Mouse (Mus musculus) skeletal muscle tissue, adult 2 months (tissue): Measurements from ENCODE around the gene Gm21883.
"Not testable (repeated sequence)": the region's sequence is repeated elsewhere in the genome, so short reads cannot be mapped to it uniquely, and the experiment has no call there.

Source experiments
- DNase-seq: peaks from one replicate; pipeline ENCODE4 v3.0.0-alpha.2; 2012; ENCODE audit warnings: low read depth, low spot score

Gm21883 gene

GRCm38 (mm10) chrX:31574183-31574582 lies at the start of gene Gm21883:
Gene Gm21883, minus strand, starts transcription at chrX:31574283.
- not testable (repeated sequence) for DNase-seq

- not testable (repeated sequence) for DNase-seq
These were observed 44.7 kb upstream of the Gm21883 start, which contains the start of gene Spin2e for GRCm38 (mm10) chrX:31618820-31619219. Gene Spin2e, minus strand, starts transcription at chrX:31618920.
